Mouse (Mus musculus) CH12.LX (cell line): Measurements from ENCODE around the gene Msx2. TPM values are rescaled to one million over a fixed set of nuclear protein-coding genes. Genes with fewer than 3 reads are reported as not detected.
A peak's percentile ranks its signal among the peaks of the same experiment; 100 is the strongest.

ENCODE experiments used
- DNase-seq: peaks from one replicate; pipeline ENCODE4 v3.0.0-alpha.2; 2013; ENCODE audit errors: extremely low read depth
- H3K27ac ChIP-seq: 2 replicates; pipeline ENCODE4 v1.5.1; 2012; ENCODE audit warnings: low read depth, mild to moderate bottlenecking, control low read depth, moderate library complexity; ENCODE audit not compliant: insufficient read depth
- H3K27me3 ChIP-seq: replicated peaks from 2 replicates; pipeline ENCODE3; 2012; ENCODE audit warnings: inconsistent platforms
- H3K36me3 ChIP-seq, 2 experiments: replicated peaks in 1 of 2; 2 replicates each; pipeline versions ENCODE3 to v1.6.1; 2012; ENCODE audit warnings: inconsistent platforms in 1 of 2, low read length in 1 of 2, mild to moderate bottlenecking in 1 of 2, mixed read lengths in 1 of 2, moderate library complexity in 1 of 2; ENCODE audit not compliant: control insufficient read depth in 1 of 2, insufficient read depth in 1 of 2
- H3K4me1 ChIP-seq, 2 experiments: 2 replicates each; pipeline ENCODE4 v1.6.1; 2012; ENCODE audit warnings: inconsistent platforms in 1 of 2, moderate library complexity in 1 of 2; ENCODE audit not compliant: insufficient read depth in 2 of 2, control insufficient read depth in 1 of 2
- H3K4me2 ChIP-seq: 2 replicates; pipeline ENCODE4 v1.6.1; 2012; ENCODE audit warnings: low read depth, mild to moderate bottlenecking, control low read depth; ENCODE audit not compliant: poor library complexity, insufficient read depth, severe bottlenecking
- H3K4me3 ChIP-seq, 3 experiments: fragments of 150-350 bp in 1 of 3; sonication (generic) in 1 of 3; replicated peaks in 1 of 3; 2 replicates each; pipeline versions ENCODE3 to v1.5.1; 2011 to 2012; ENCODE audit warnings: low read depth in 2 of 3, low read length in 2 of 3, mild to moderate bottlenecking in 2 of 3, moderate library complexity in 2 of 3, control low read depth in 1 of 3, improper control_type of control experiment in 1 of 3, inconsistent platforms in 1 of 3, mixed read lengths in 1 of 3; ENCODE audit not compliant: poor library complexity in 1 of 3
- H3K79me2 ChIP-seq: replicated peaks from 2 replicates; pipeline ENCODE4 v1.6.1; 2012; ENCODE audit warnings: mild to moderate bottlenecking, moderate library complexity; ENCODE audit not compliant: control insufficient read depth, poor library complexity, insufficient read depth, severe bottlenecking; ENCODE audit errors: extremely low read depth
- H3K9ac ChIP-seq: 2 replicates; pipeline ENCODE4 v1.6.1; 2012; ENCODE audit warnings: low read depth, mild to moderate bottlenecking, control low read depth, moderate library complexity; ENCODE audit not compliant: insufficient read depth
- H3K9me3 ChIP-seq: replicated peaks from 2 replicates; pipeline ENCODE3; 2012; ENCODE audit warnings: low read length, inconsistent platforms, mixed read lengths
- BHLHE40 ChIP-seq: IDR thresholded peaks from 2 replicates; pipeline ENCODE4 v1.6.1; 2011; ENCODE audit warnings: mild to moderate bottlenecking, low read depth, low read length, improper control_type of control experiment
- EP300 ChIP-seq: IDR thresholded peaks from 2 replicates; pipeline ENCODE4 v1.6.1; 2011; ENCODE audit warnings: low read length, improper control_type of control experiment
- ETS1 ChIP-seq: conservative IDR thresholded peaks from 2 replicates; pipeline ENCODE4 v1.6.1; 2012; ENCODE audit warnings: low read depth, mild to moderate bottlenecking, inconsistent platforms, low read length, improper control_type of control experiment, moderate library complexity
- GABPA ChIP-seq: IDR thresholded peaks from 2 replicates; pipeline ENCODE4 v1.6.1; 2012; ENCODE audit warnings: low read depth, low read length, improper control_type of control experiment, inconsistent platforms; ENCODE audit not compliant: insufficient replicate concordance
- IRF4 ChIP-seq: IDR thresholded peaks from 2 replicates; pipeline ENCODE4 v1.6.1; 2014; ENCODE audit warnings: low read depth, mild to moderate bottlenecking, inconsistent platforms, low read length, improper control_type of control experiment
- JUN ChIP-seq: IDR thresholded peaks from 2 replicates; pipeline ENCODE4 v1.6.1; 2011; ENCODE audit warnings: low read depth, mild to moderate bottlenecking, low read length, improper control_type of control experiment, moderate library complexity; ENCODE audit not compliant: insufficient read depth
- JUND ChIP-seq: conservative IDR thresholded peaks from 2 replicates; pipeline ENCODE4 v1.6.1; 2011; ENCODE audit warnings: low read depth, low read length, improper control_type of control experiment
- MAFK ChIP-seq: IDR thresholded peaks from 2 replicates; pipeline ENCODE4 v1.6.1; 2011; ENCODE audit warnings: low read length, improper control_type of control experiment; ENCODE audit not compliant: insufficient replicate concordance
- MAX ChIP-seq: IDR thresholded peaks from 2 replicates; pipeline ENCODE4 v1.6.1; 2011; ENCODE audit warnings: low read length, improper control_type of control experiment
- MAZ ChIP-seq: IDR thresholded peaks from 2 replicates; pipeline ENCODE4 v1.6.1; 2012; ENCODE audit warnings: low read depth, mild to moderate bottlenecking, inconsistent platforms, low read length, improper control_type of control experiment, moderate library complexity
- MEF2A ChIP-seq: IDR thresholded peaks from 2 replicates; pipeline ENCODE4 v1.6.1; 2014; ENCODE audit warnings: low read depth, mild to moderate bottlenecking, inconsistent platforms, low read length, improper control_type of control experiment, borderline replicate concordance
- MYC ChIP-seq: IDR thresholded peaks from 2 replicates; pipeline ENCODE4 v1.6.1; 2011; ENCODE audit warnings: low read depth, mild to moderate bottlenecking, improper control_type of control experiment, low read length
- RAD21 ChIP-seq: IDR thresholded peaks from 2 replicates; pipeline ENCODE4 v1.6.1; 2011; ENCODE audit warnings: low read depth, mild to moderate bottlenecking, low read length, improper control_type of control experiment, moderate library complexity
- SIN3A ChIP-seq: IDR thresholded peaks from 2 replicates; pipeline ENCODE4 v1.6.1; 2012; ENCODE audit warnings: low read length, improper control_type of control experiment, inconsistent platforms
- ZKSCAN1 ChIP-seq: IDR thresholded peaks from 2 replicates; pipeline ENCODE4 v1.6.1; 2012; ENCODE audit warnings: low read depth, inconsistent platforms, low read length, improper control_type of control experiment, borderline replicate concordance
- dilution Hi-C: fragments of 300-500 bp; cut with MboI; formaldehyde crosslinking; loops from 2 replicates; pipeline ENCODE4 v1.14.3; 2020; ENCODE audit warnings: low sequenced_read_pairs; ENCODE audit not compliant: extremely low pct_unique_long_range_greater_than_20kb, extremely low pct_ligation_motif_present
- in situ Hi-C: fragments of 300-500 bp; cut with MboI; formaldehyde crosslinking; loops from 3 replicates; pipeline ENCODE4 v1.14.3; 2019; ENCODE audit warnings: low sequenced_read_pairs, low pct_ligation_motif_present, low pct_unique_long_range_greater_than_20kb, mixed read lengths
- polyA plus RNA-seq: library from polyadenylated mRNA; unstranded; fragments of >175 nt; gene quantifications from 2 replicates; pipeline ENCODE4 v1.2.1, GENCODE M21; 2012; ENCODE audit warnings: low read depth; ENCODE audit not compliant: insufficient read length
- total RNA-seq, 2 experiments: library from RNA; depleted of rRNA; stranded (reverse); fragments of 300-350 nt in 1 of 2; fragments of >200 nt in 1 of 2; gene quantifications; 2 replicates each; pipeline ENCODE4 v1.2.3; 2012 to 2014

Msx2 gene
- total and polyA plus RNA-seq, 3 experiments = not detected

GRCm38 (mm10) chr13:53519727-53520126, 46.9 kb upstream of the Msx2 start:
- no peak for DNase-seq
- H3K4me2 ChIP-seq = no peak overlapping the region
- H3K9me3 ChIP-seq = peaks cover 3% of the 10 kb centered on the region
- in situ Hi-C loops = no loop called here
- H3K79me2 ChIP-seq = no peaks in the 10 kb centered on the region
- no peak overlapping the region for H3K27ac ChIP-seq
- dilution Hi-C loops = no loop called here
- no peaks in the 10 kb centered on the region for H3K36me3 ChIP-seq
- H3K9ac ChIP-seq = no peak overlapping the region
- no peak overlapping the region for H3K4me3 ChIP-seq
- TF ChIP-seq SIN3A (no peak), MAX (no peak), JUN (no peak), BHLHE40 (no peak), MAZ (no peak), RAD21 (no peak)
- peaks cover 5% of the 10 kb centered on the region for H3K27me3 ChIP-seq
- peaks cover 0 to 5% of the 10 kb centered on the region in 2 experiments; a peak in 2 of 4 replicates for H3K4me1 ChIP-seq

GRCm38 (mm10) chr13:53518306-53518705, 45.4 kb upstream of the Msx2 start:
- in situ Hi-C loops (no loop called here), dilution Hi-C loops (no loop called here)
- H3K79me2 ChIP-seq = no peaks in the 10 kb centered on the region
- H3K4me2 ChIP-seq = no peak overlapping the region
- no peak overlapping the region for H3K9ac ChIP-seq
- no peak overlapping the region for H3K4me3 ChIP-seq
- no peak overlapping the region for H3K27ac ChIP-seq
- no peaks in the 10 kb centered on the region for H3K36me3 ChIP-seq
- peaks cover 3% of the 10 kb centered on the region for H3K9me3 ChIP-seq
- TF ChIP-seq JUND (no peak), MAX (peak; percentile 56; the same call in 1 of the 2 replicates)
- TF ChIP-seq, all 38 proteins: peak for 1
- Histone ChIP-seq H3K4me1 (peaks cover 3 to 8% of the 10 kb centered on the region in 2 experiments), H3K27me3 (peaks cover 5% of the 10 kb centered on the region)
- DNase-seq = no peak

GRCm38 (mm10) chr13:53514574-53514973, 41.7 kb upstream of the Msx2 start:
- Histone ChIP-seq H3K9ac (no peak overlapping the region), H3K79me2 (no peaks in the 10 kb centered on the region), H3K27me3 (no peaks in the 10 kb centered on the region), H3K4me2 (no peak overlapping the region), H3K4me3 (no peak overlapping the region), H3K9me3 (peaks cover 3% of the 10 kb centered on the region), H3K36me3 (no peaks in the 10 kb centered on the region), H3K27ac (no peak overlapping the region), H3K4me1 (peaks cover 3% of the 10 kb centered on the region in 2 experiments; a peak in 3 of 4 replicates)
- peak; percentile 45 for DNase-seq
- in situ Hi-C loops (no loop called here), dilution Hi-C loops (no loop called here)
- TF ChIP-seq ZKSCAN1 (no peak), MYC (no peak), IRF4 (peak; percentile 83), EP300 (peak; percentile 72), MEF2A (peak; percentile 79), JUN (peak; percentile 81), GABPA (no peak), MAFK (peak; percentile 89), ETS1 (no peak), JUND (peak; percentile 88)
